Mouse (Mus musculus) adrenal gland, adult 2 months (tissue): ENCODE results near the gene Depdc1b. TPM values are rescaled to one million over a fixed set of nuclear protein-coding genes. Genes with fewer than 3 reads are reported as not detected.

Experiments
- DNase-seq: peaks from one replicate; pipeline ENCODE4 v3.0.0; 2021
- polyA plus RNA-seq: library from polyadenylated mRNA; depleted of rRNA; stranded (reverse); fragments of >200 nt; gene quantifications from 2 replicates; pipeline ENCODE4 v1.2.3, GENCODE M21; 2012; rRNA removed
- total RNA-seq, 2 experiments: library from RNA; stranded (reverse); gene quantifications; 2 replicates each; pipeline ENCODE4 v1.2.3; 2021

Depdc1b gene
- total and polyA plus RNA-seq, 3 experiments = 0.08 to 0.83 (median 0.46) TPM

DNA sequence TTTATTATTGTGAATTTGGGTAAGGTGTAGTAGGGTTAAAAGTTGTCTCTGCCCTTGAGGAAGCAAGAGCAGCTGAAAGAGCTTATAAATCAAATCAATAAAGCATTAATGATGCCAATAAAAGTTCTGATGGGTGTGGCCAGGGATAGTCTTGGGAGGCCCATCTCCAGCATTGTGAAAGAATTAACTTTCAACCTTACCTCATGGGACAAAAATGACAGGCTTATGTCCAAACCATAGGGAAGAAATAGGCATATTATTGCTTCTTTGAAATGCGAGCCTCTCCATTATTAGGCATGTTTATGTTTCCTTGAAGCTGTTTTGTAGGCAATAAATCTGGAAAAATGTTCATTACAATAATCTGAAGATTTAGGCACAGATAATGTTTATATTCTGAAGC lies 122.9 kb downstream of the Depdc1b start:
- DNase-seq = no peak

DNA sequence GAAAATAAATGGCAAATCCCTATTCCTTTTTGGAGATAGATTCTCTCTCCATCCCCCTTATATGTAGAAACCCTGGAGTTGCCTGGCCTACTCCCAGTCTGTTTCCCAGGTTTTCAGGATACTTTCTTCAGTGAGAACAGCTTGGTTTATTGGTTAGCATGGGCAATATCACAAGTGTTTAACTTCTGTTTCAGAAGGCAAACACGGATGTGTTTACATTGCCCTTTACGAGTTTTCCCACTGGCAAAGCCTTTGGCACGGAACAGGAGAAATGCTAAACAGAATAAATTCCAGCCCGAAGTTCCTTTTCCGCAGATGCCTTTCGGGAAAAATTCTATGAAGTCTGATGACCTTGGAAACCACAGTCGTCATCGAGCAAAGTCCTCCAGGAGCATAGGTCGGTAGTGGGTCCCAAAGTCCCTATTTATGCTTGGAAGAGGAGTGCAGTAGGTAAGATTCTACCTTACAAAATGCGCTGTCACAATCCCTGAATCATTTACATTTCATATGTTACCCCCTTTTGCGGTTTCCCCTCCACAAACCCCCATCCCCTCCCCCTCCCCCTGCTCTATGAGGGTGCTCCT lies 132.3 kb downstream of the Depdc1b start:
- no peak for DNase-seq

DNA sequence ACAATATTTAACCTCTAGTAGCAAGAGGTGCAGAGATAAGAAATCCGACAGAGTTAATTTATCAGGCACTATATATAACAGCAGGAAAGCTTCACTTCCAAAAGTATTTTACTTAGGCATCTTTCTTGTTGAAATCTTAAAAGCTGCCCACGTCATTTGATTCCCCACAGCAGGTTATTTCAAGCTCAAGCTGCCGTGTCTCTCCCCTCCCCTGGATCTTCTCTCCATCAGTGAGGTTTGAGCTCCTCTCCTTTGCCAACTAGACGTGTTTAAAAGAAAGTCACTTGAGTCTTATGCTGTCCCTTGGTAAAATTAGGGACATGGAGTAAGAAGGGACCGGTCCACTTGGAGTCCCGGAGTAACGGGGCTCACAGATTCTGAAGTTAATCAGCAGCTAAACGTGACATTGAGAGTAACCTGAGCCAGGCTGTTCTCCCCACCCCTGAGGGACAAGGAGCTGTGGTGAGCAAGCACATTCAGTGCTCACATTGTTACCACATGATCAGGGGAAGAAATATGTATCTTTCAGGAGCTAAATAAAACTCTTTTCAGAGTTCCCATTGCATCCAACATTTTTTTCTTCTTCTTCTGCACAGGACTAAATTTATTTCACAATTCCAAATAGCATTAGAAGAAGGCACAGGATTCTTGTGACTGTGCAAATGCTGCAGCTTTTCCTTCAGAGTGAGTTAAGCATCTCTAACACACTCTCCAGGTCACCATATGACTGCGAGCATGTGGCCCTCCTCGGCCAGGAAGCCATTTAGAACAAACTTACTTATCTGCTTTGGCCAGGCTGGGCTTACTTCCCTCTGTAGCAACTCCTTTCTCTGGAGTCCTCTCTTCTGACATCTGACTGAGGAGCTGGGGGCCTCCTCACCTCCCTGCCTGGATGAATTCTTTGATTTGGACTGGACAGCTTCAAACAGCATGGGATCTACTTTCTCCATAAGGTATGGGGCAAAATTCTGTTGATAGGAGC lies 133.3 kb downstream of the Depdc1b start, which contains the start of gene Pde4d:
Pde4d (plus strand) TSS at position 833 of the 982 bp plus-strand sequence.
- no peak for DNase-seq

DNA sequence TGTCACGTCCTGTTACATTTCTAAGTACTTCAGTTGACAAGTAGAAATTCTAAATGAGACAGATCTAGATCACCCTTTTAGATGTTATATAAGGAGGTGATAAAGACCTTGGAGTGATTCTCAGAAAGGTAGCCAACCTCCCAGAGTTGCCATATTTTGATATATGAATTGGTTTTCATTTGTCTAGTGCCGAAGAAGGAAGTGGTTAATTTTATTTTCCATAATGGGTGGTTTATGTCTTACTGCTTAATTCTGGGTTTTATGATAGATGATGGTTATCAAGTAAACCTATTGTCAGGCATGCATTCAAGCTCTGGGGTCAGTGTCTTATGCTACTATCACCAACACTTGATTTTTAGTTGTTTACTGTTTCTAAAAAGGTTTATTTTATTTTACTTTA lies 135.0 kb downstream of the Depdc1b start:
- no peak for DNase-seq

DNA sequence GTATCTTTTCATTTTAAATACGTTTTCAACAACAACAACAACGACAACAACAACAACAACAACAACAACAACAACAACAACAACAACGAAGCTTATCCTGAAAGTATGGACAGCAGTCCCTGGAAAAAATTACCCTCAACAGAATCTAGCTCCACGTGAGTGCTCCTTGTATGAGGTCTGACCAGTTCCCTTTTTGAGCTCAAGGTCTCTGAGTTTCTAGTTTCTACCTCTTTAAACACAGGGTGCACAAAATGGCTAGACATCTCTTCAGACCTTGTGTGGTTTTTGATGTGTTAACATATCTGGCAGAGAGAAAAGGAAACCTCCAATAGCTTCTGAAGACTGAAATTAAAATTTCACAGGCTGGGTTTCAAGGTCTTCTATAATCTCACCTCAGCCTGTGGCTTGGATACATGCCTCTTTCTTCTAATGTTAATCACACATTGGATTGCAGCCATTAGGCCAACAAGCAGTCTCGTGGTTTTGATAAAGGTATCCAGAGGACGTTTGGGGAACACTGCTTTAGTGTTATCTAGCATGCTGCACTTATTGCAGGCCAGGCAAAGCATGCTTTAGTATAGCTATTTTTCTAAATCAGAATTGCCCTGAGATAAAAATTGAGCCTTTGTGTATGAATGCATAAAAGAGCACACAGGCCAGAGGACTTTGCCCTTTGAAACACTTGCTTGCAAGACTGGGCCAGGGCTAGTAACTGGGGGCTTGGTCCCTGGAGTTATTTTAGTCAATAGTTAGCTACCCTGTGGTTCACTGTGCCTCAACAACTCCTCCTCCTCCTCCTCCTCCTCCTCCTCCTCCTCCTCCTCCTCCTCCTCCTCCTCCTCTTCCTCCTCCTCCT lies 137.2 kb downstream of the Depdc1b start:
- DNase-seq = no peak

Other genes starting within 250 kb of the Depdc1b start
- gene Ndufaf2, start 157.7 kb upstream of the Depdc1b start, total RNA-seq = 10 to 100 TPM; 31.2 to 35.6 TPM
- gene Ndufaf2, start 157.7 kb upstream of the Depdc1b start, polyA plus RNA-seq = 2.4 and 3.7 TPM in 2 replicates
- 1 to 10 TPM; 8.4 to 9.2 TPM for gene Ercc8, start 157.6 kb upstream of the Depdc1b start, total RNA-seq
- 2.4 and 3.4 TPM in 2 replicates for gene Ercc8, start 157.6 kb upstream of the Depdc1b start, polyA plus RNA-seq
- gene Elovl7, start 101.9 kb upstream of the Depdc1b start, total RNA-seq = 1 to 10 TPM; 2.7 to 3.4 TPM
- gene Elovl7, start 101.9 kb upstream of the Depdc1b start, polyA plus RNA-seq = 0.16 and 0.31 TPM in 2 replicates
- 10 to 100 TPM; 38.5 to 71.4 TPM for gene Pde4d, start 133.6 kb downstream of the Depdc1b start, total RNA-seq
- gene Pde4d, start 133.6 kb downstream of the Depdc1b start, polyA plus RNA-seq = 3.6 and 4.9 TPM in 2 replicates